Mouse (Mus musculus): ENCODE results near the gene Rab36. TPM values are rescaled to one million over a fixed set of nuclear protein-coding genes. Genes with fewer than 3 reads are reported as not detected.

The Rab36 gene
- 1 to 10 TPM; 3.4 to 5.4 TPM for total RNA-seq (2023)

GRCm38 (mm10) chr10:75036883-75037379 lies at the start of gene Rab36:
TSS of gene Rab36 (plus strand) at chr10:75037058.

GRCm38 (mm10) chr10:75032395-75032794 lies 4.5 kb upstream of the Rab36 start, which contains the start of gene Rsph14:
TSS of gene Rsph14 (minus strand) at chr10:75032586.

DNA sequence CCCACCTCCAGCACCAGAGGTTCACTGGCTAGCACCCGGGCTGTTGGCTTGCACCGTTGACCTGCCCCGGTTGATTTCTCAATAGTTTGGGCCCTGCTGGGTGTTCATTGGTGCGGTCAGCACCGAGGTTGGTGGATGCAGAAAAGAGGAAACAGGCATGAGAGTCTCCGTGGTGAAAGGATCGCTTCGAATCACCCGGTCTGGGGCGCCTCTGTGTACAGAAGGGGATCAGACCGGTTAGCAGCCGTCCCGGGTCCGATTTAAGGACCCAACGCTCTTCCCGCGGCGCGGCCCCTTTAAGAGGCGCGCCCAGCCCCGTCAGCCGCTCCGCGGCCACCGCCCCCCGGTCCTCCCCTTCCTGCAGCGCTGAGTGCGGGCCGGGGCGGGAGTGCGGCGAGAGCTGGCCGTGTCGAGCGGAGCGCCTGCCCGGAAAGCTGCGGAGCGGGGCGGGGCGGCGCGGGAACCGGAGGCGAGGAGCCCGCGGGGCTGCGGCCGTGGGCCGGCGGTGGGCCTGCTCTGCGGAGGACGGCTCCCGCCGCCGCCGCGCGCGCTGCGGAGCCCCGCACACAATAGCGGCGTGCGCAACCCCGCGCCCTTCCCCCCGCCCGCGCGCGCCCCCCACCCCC lies 23.5 kb downstream of the Rab36 start, which contains the start of gene Bcr:
Gene Bcr (plus strand): TSS at position 376 of the 626 bp plus-strand sequence.

Other genes starting within 250 kb of the Rab36 start
- gene Gnaz, start 69.9 kb upstream of the Rab36 start, total RNA-seq (2023): under 1 TPM; 0.31 to 0.47 TPM
- gene Rsph14, start 4.5 kb upstream of the Rab36 start, total RNA-seq (2023): not detected
- gene Bcr, start 23.5 kb downstream of the Rab36 start, total RNA-seq (2023): 10 to 100 TPM; 21.6 to 23.2 TPM
- gene Specc1l, start 175.0 kb downstream of the Rab36 start, total RNA-seq (2023): 10 to 100 TPM; 16.7 to 20.0 TPM